Mouse (Mus musculus) midbrain, embryonic 11.5 days (tissue): Measurements from ENCODE around the gene Stac3. TPM values are rescaled to one million over a fixed set of nuclear protein-coding genes. Genes with fewer than 3 reads are reported as not detected.

Source experiments
- ATAC-seq: fragments of 200-750 bp; cut with Nextera tagmentation; 2 replicates; pipeline ENCODE4 v1.8.0; 2017; ENCODE audit warnings: moderate TSS enrichment, moderate library complexity; ENCODE audit not compliant: low FRiP score
- DNase-seq: peaks from one replicate; pipeline ENCODE4 v3.0.0; 2015; ENCODE audit warnings: low spot score; ENCODE audit errors: missing footprints
- H3K27ac ChIP-seq: fragments of 300-500 bp; sonication (generic); 2 replicates; pipeline ENCODE4 v1.5.1; 2014; ENCODE audit warnings: low read depth, low read length
- H3K27me3 ChIP-seq: fragments of 300-500 bp; sonication (generic); 2 replicates; pipeline ENCODE4 v1.6.1; 2014; ENCODE audit warnings: mild to moderate bottlenecking, low read length, moderate library complexity, mixed read lengths; ENCODE audit not compliant: control insufficient read depth, insufficient read depth
- H3K36me3 ChIP-seq: fragments of 300-500 bp; sonication (generic); 2 replicates; pipeline ENCODE4 v1.6.1; 2014; ENCODE audit warnings: mild to moderate bottlenecking, low read length, moderate library complexity, mixed read lengths; ENCODE audit not compliant: control insufficient read depth, insufficient read depth
- H3K4me1 ChIP-seq: fragments of 300-500 bp; sonication (generic); 2 replicates; pipeline ENCODE4 v1.6.1; 2014; ENCODE audit warnings: low read length; ENCODE audit not compliant: control insufficient read depth, insufficient read depth
- H3K4me2 ChIP-seq: fragments of 300-500 bp; sonication (generic); 2 replicates; pipeline ENCODE4 v1.6.1; 2014; ENCODE audit warnings: mild to moderate bottlenecking, moderate library complexity
- H3K4me3 ChIP-seq: fragments of 300-500 bp; sonication (generic); 2 replicates; pipeline ENCODE4 v1.5.1; 2014; ENCODE audit warnings: low read depth, low read length
- H3K9ac ChIP-seq: fragments of 300-500 bp; sonication (generic); 2 replicates; pipeline ENCODE4 v1.6.1; 2014; ENCODE audit warnings: low read length
- H3K9me3 ChIP-seq: fragments of 300-500 bp; sonication (generic); 2 replicates; pipeline ENCODE4 v1.6.1; 2016; ENCODE audit warnings: low read length; ENCODE audit not compliant: control insufficient read depth
- WGBS: fragments of 180-500 bp; shearing (Covaris S2); extraction: QIAGEN DNeasy Blood & Tissue Kit; methylation state at CpG from one replicate; pipeline ENCODE4 v1.1.7; 2014; 5-methylcytosine and 5-hydroxymethylcytosine counted together
- polyA plus RNA-seq: library from polyadenylated mRNA; unstranded; fragments of >200 nt; fragmentation: Nextera tagmentation; extraction: Ambion mirVana; gene quantifications from 2 replicates; pipeline ENCODE4 v1.2.1, GENCODE M21; 2014

The Stac3 gene
- 0.10 and 0.14 TPM in 2 replicates for polyA plus RNA-seq

DNA sequence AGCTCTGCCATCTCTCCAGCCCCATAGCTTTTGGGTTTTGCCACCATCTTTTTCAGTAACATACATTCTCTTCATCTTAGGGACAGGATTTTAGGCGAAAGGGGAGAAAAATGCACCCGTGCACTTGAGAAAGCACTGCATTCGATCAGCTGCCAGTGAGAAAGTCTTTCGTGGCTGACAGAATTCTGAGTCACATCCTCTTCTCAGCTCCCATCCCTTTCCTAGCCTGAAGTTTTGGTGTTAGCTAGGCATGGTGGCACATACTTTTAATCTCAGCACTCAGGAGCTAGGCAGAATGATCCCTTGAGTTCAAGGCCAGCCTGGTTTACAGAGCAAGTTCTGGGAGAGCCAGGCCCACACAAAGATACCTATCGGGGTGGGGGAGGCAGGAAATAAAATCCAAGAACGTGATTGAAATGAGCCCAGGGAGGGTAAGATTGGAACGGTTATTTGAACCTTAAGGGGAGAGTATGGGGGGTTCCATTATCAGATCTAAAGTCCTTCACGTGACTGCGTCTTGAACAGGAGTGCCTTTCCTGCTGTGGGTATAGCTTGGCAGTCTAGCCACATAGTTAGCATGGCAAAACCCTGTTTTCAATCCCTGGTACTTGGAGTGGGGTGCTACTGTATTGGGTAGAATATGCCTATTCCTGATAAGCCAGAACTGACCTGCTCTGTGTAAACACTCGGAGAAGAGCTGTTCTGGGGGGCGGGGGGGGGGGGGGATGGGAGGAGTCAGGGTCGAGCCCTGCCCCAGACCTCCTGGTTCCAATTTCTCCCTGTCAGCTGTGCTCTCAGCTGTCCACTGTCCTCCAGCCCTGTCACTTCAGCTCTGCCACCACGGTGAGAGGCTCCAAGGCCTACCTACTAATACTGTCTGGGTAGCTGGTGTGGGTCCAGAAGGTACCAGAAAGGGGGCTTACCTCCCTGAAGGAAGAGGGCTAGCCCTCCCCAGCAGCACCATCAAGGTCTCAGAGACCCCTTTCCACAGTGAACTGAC lies at the start of gene Stac3:
Gene Stac3, plus strand, starts transcription at position 793 of the 1,000 bp plus-strand sequence.
- Histone ChIP-seq H3K4me2 (no peak within 1 kb of the TSS), H3K36me3 (peaks cover 4% of the 10 kb centered on the region), H3K9me3 (no peaks in the 10 kb centered on the region), H3K27me3 (no peaks in the 10 kb centered on the region; the same call in 1 of the 2 replicates), H3K4me3 (no peak within 1 kb of the TSS), H3K9ac (no peak within 1 kb of the TSS), H3K4me1 (no peaks in the 10 kb centered on the region), H3K27ac (no peak within 1 kb of the TSS)
- DNase-seq (peak; percentile 17), ATAC-seq (no peak)
- WGBS: 84% methylated on average over 13 of the region's 13 CpGs

DNA sequence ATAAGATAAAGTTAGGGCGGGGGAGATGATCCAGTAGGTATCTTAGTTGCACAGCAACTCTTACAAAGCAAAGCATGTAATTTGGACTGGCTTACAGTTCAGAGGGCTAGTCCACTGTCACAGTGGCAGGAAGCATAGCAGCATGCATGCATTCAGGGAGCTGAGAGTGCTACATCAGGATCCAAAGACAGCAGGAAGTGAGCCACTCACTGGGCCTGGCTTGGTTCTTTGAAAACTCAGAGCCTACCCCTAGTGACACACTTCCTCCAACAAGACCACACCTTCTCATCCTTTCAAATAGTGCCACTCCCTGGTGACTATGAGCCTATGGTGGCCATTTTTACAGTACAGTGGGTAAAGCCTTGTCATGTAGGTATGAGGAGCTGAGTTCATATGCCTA lies 47.8 kb upstream of the Stac3 start:
- Histone ChIP-seq H3K9me3 (no peaks in the 10 kb centered on the region), H3K9ac (no peak overlapping the region), H3K4me2 (no peak overlapping the region), H3K36me3 (peaks cover 14% of the 10 kb centered on the region; the same call in 1 of the 2 replicates), H3K27me3 (no peaks in the 10 kb centered on the region), H3K27ac (no peak overlapping the region), H3K4me1 (no peaks in the 10 kb centered on the region), H3K4me3 (no peak overlapping the region)
- 100% methylated on average over 1 of the region's 1 CpGs for WGBS
- ATAC-seq: no peak
- no peak for DNase-seq

DNA sequence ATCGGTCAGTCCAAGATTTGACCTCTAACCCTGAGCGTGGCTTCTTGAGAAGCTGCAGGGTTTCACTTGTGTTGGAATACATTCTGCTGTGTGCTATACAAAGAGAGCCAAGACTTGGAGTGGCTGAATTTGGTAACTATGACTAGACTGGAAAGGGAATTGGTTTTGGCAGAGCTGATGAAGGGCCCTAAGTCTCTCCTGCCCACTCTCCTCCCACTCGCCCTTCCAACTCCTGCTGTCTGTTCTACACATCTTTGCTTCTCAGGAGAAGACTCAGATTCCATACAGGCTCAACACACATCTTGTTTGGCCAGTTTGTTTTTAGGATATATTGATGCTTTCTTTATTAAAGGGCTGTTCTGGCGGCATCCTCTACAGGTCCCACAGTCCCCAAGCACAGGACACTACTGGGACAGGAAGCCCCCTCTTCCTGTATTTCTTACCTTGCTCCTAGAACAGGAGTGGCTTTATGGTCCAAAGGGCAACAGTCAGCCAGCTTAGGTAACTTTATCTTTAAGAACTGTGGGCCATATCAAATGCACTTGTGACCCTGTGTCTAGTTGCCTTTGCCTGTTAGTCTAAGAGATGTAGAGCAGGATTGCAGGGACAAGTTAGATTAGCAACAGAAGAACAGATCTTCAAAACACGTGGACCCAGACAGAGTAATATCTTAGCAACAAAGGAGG lies 38.9 kb upstream of the Stac3 start:
- Histone ChIP-seq H3K4me3 (no peak overlapping the region), H3K27me3 (no peaks in the 10 kb centered on the region), H3K4me1 (no peaks in the 10 kb centered on the region), H3K27ac (no peak overlapping the region), H3K9me3 (no peaks in the 10 kb centered on the region), H3K4me2 (no peak overlapping the region), H3K9ac (no peak overlapping the region), H3K36me3 (peaks cover 9% of the 10 kb centered on the region; the same call in 1 of the 2 replicates)
- DNase-seq (no peak), ATAC-seq (no peak)
- 67% methylated on average over 5 of the region's 5 CpGs for WGBS

DNA sequence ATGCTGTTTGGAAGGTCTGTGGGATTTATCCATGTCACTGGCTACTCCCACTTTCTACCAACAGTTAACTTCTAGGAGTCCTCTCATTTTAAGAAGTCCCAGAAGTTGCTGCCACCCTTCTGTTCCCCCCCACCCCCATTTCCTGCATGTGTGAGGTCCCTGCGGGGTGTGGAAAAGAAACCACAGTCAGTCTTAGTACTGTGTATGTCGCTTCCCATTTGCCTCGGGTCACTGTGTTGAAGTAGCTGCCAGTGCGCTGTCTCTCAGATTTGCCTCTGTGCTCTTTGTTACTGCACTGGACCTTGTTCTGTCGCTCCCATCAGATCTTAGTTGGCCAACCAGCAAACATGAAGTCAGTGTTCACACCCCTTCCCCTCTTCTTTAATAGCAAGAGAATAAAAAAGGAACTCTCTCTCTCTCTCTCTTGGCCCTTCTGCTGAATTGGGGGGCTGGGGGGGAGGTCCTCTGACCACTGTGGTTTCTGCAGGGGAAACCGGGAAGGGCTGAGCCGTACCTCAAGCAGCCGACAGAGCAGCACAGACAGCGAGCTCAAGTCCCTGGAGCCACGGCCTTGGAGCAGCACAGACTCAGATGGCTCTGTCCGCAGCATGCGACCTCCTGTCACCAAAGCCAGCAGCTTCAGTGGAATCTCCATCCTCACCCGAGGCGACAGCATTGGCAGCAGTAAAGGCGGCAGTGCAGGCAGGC lies 30.1 kb upstream of the Stac3 start:
- no peaks in the 10 kb centered on the region for H3K27me3 ChIP-seq
- peaks cover 2% of the 10 kb centered on the region; the same call in 1 of the 2 replicates for H3K36me3 ChIP-seq
- H3K4me3 ChIP-seq: no peak overlapping the region
- no peak for ATAC-seq
- no peaks in the 10 kb centered on the region for H3K4me1 ChIP-seq
- no peak overlapping the region for H3K4me2 ChIP-seq
- H3K9me3 ChIP-seq: no peaks in the 10 kb centered on the region
- DNase-seq: no peak
- H3K27ac ChIP-seq: no peak overlapping the region
- no peak overlapping the region for H3K9ac ChIP-seq
- 76% methylated on average over 15 of the region's 15 CpGs for WGBS

DNA sequence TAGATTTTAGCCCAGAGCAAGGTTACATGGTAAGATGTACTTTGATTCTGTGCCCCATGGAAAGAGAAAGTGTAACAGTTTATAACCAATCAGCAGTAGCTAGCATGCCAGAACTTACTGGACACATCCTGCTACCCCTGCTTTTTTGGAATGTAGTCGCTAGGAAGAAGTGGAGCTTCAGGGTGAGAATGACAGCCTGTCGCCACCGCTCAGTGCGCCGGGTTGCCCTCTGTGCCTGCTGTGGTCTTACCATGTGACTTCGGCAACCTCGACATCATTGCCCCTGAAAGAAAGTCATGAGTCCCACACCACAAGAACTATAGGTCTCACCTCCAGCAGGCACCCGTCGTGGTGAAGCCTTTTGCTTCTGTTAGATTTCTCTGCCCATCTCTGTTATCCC lies 28.8 kb upstream of the Stac3 start:
- H3K27me3 ChIP-seq: no peaks in the 10 kb centered on the region
- no peak overlapping the region for H3K27ac ChIP-seq
- H3K36me3 ChIP-seq: peaks cover 2% of the 10 kb centered on the region; the same call in 1 of the 2 replicates
- H3K9ac ChIP-seq: no peak overlapping the region
- no peaks in the 10 kb centered on the region for H3K9me3 ChIP-seq
- H3K4me2 ChIP-seq: no peak overlapping the region
- no peak overlapping the region for H3K4me3 ChIP-seq
- 87% methylated on average over 9 of the region's 9 CpGs for WGBS
- ATAC-seq: no peak
- DNase-seq: no peak
- no peaks in the 10 kb centered on the region for H3K4me1 ChIP-seq

DNA sequence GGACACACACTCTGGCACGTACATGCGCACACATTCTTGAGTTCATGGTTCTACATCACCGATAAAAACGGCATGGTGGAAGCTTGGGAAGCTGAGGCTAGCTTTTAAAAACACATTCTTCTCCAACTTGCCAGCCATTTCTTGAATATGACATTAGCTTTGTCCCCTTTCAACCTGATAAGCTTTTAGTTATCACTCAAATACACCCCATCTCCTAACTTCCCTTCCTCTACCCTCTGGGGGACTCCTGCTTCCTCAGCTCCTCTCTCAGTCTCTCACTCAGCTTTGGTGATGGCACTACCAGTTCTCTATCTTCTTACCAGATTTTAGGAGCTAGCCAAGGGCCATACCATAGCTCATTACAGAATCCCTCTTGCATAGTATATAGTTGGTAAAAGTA lies 26.3 kb upstream of the Stac3 start:
- WGBS: 94% methylated on average over 4 of the region's 4 CpGs
- Histone ChIP-seq H3K9me3 (no peaks in the 10 kb centered on the region), H3K27me3 (no peaks in the 10 kb centered on the region), H3K27ac (no peak overlapping the region), H3K9ac (no peak overlapping the region), H3K36me3 (peaks cover 2% of the 10 kb centered on the region; the same call in 1 of the 2 replicates), H3K4me3 (no peak overlapping the region), H3K4me1 (no peaks in the 10 kb centered on the region), H3K4me2 (no peak overlapping the region)
- DNase-seq (no peak), ATAC-seq (no peak)

DNA sequence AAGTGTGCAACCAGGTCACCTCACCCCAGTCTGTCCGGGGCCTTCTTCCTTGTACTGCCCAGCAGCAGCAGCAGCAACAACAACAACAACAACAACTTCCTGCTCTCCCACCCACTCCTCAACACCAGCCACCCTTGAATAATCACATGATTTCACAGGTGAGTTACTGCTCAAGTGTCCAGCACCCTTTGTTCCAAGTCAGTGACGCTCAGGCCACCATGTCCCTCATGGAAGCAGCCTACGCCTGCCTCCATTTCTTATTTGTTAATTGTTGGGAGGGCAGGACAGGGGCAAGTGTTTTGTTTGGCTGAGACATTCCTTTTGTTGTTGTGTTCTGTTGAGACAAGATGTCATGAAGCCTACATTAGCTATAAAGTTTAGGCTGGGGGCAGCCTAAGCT lies 24.9 kb upstream of the Stac3 start:
- no peaks in the 10 kb centered on the region for H3K36me3 ChIP-seq
- peak; percentile 26 for DNase-seq
- 92% methylated on average over 3 of the region's 3 CpGs for WGBS

DNA sequence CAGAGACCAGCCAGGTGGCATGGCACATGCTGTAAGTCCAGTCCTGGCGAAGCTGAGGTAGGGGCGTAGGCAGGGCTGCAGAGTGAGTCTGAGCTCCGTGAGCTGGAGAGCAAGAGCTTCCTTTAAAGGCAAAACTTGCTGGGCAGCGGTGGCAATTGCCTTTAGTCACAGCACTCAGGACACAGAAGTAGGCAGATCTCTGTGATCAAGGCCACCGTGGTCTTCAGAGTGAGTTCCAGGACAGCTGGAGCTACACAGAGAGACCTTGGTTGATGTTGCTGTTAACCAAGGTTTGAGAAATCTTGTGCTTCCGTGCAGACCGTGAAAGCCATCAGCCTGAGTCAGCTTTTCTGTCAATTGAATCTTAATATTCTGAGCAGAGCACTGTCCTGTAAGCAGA lies 24.2 kb upstream of the Stac3 start:
- Histone ChIP-seq H3K9ac (no peak overlapping the region), H3K27me3 (no peaks in the 10 kb centered on the region), H3K27ac (no peak overlapping the region), H3K4me3 (no peak overlapping the region), H3K4me1 (no peaks in the 10 kb centered on the region), H3K36me3 (no peaks in the 10 kb centered on the region), H3K9me3 (no peaks in the 10 kb centered on the region), H3K4me2 (no peak overlapping the region)
- DNase-seq (no peak), ATAC-seq (no peak)
- WGBS: 84% methylated on average over 7 of the region's 7 CpGs

More for the DNA sequence above, 24.9 kb upstream of the Stac3 start:
- Histone ChIP-seq H3K4me2 (no peak overlapping the region), H3K9ac (no peak overlapping the region), H3K9me3 (no peaks in the 10 kb centered on the region), H3K4me3 (no peak overlapping the region), H3K4me1 (no peaks in the 10 kb centered on the region), H3K27me3 (no peaks in the 10 kb centered on the region), H3K27ac (no peak overlapping the region)
- ATAC-seq: no peak
